Mouse (Mus musculus) layer of hippocampus, adult 2 months (tissue): ENCODE measurements at regions not wholly inside any gene's neighbourhood (a gene's known extent, or its start where the extent isn't known, plus 50 kb on each side); places are given as distances from the start of the nearest gene placed in this dataset.

Experiments
- DNase-seq, 2 experiments: peaks; one replicate each; pipeline ENCODE4 v3.0.0; 2022; ENCODE audit warnings: low spot score in 2 of 2
- H3K27ac ChIP-seq: fragments of 200-600 bp; 2 replicates; pipeline ENCODE4 v1.8.1; 2022
- H3K4me3 ChIP-seq: fragments of 200-600 bp; 2 replicates; pipeline ENCODE4 v1.8.1; 2022; ENCODE audit warnings: mild to moderate bottlenecking
- CTCF ChIP-seq: fragments of 200-600 bp; conservative IDR thresholded peaks from 2 replicates; pipeline ENCODE4 v1.8.1; 2022; ENCODE audit warnings: antibody characterized with exemption, mild to moderate bottlenecking, moderate library complexity

- peak; percentile 26 for TF ChIP-seq CTCF
- Histone ChIP-seq H3K4me3 (peak overlapping the region; percentile 26; the same call in 1 of the 2 replicates), H3K27ac (peak overlapping the region; percentile 89)
- DNase-seq, result peak; percentile 32 to 57
Measured at GRCm38 (mm10) chr13:37483010-37483855, 138.2 kb downstream of the Ly86 start.

- Histone ChIP-seq H3K4me3 (no peak overlapping the region), H3K27ac (no peak overlapping the region)
- no peak for TF ChIP-seq CTCF
- DNase-seq, result no peak
Measured at GRCm38 (mm10) chr13:37484631-37485030, 139.6 kb downstream of the Ly86 start.

- DNase-seq, result no peak
- TF ChIP-seq CTCF, result no peak
- H3K27ac ChIP-seq, result no peak overlapping the region
Measured at GRCm38 (mm10) chr13:37492115-37493001, 147.3 kb downstream of the Ly86 start.

GRCm38 (mm10) chr13:37493331-37493730 lies 148.3 kb downstream of the Ly86 start:
- Histone ChIP-seq H3K4me3 (no peak overlapping the region), H3K27ac (no peak overlapping the region)
- no peak for TF ChIP-seq CTCF
- no peak for DNase-seq

More at GRCm38 (mm10) chr13:37492115-37493001, 147.3 kb downstream of the Ly86 start:
- no peak overlapping the region for H3K4me3 ChIP-seq

- no peak for TF ChIP-seq CTCF
- no peak overlapping the region for H3K4me3 ChIP-seq
- no peak overlapping the region for H3K27ac ChIP-seq
- no peak for DNase-seq
Measured at GRCm38 (mm10) chr13:37495272-37495932, 150.4 kb downstream of the Ly86 start.

GRCm38 (mm10) chr13:37497986-37498385 lies 153.0 kb downstream of the Ly86 start:
- TF ChIP-seq CTCF, result no peak
- H3K27ac ChIP-seq, result no peak overlapping the region

GRCm38 (mm10) chr13:37500668-37501286 lies 155.8 kb downstream of the Ly86 start:
- no peak for TF ChIP-seq CTCF
- Histone ChIP-seq H3K4me3 (no peak overlapping the region), H3K27ac (no peak overlapping the region)
- no peak for DNase-seq

More at GRCm38 (mm10) chr13:37497986-37498385, 153.0 kb downstream of the Ly86 start:
- no peak overlapping the region for H3K4me3 ChIP-seq
- no peak for DNase-seq

GRCm38 (mm10) chr13:37503449-37503848 lies 158.4 kb downstream of the Ly86 start:
- DNase-seq, result no peak

GRCm38 (mm10) chr13:37503898-37504297 lies 158.9 kb downstream of the Ly86 start:
- no peak overlapping the region for H3K4me3 ChIP-seq
- no peak for DNase-seq
- no peak for TF ChIP-seq CTCF
- H3K27ac ChIP-seq, result no peak overlapping the region

More at GRCm38 (mm10) chr13:37503449-37503848, 158.4 kb downstream of the Ly86 start:
- no peak for TF ChIP-seq CTCF
- Histone ChIP-seq H3K27ac (no peak overlapping the region), H3K4me3 (no peak overlapping the region)

- Histone ChIP-seq H3K4me3 (no peak overlapping the region), H3K27ac (no peak overlapping the region)
- TF ChIP-seq CTCF, result no peak
- DNase-seq, result no peak
Measured at GRCm38 (mm10) chr13:37504373-37504772, 159.4 kb downstream of the Ly86 start.

GRCm38 (mm10) chr13:37505617-37506016 lies 160.6 kb downstream of the Ly86 start:
- no peak for TF ChIP-seq CTCF

GRCm38 (mm10) chr13:37506046-37506445 lies 161.0 kb downstream of the Ly86 start:
- Histone ChIP-seq H3K27ac (0 out of 2 replicates have a peak overlapping the region, but pooled peaks have one; percentile 20), H3K4me3 (no peak overlapping the region)
- no peak for TF ChIP-seq CTCF
- no peak for DNase-seq

More at GRCm38 (mm10) chr13:37505617-37506016, 160.6 kb downstream of the Ly86 start:
- DNase-seq, result no peak
- no peak overlapping the region for H3K4me3 ChIP-seq
- no peak overlapping the region for H3K27ac ChIP-seq

- no peak for TF ChIP-seq CTCF
- H3K4me3 ChIP-seq, result no peak overlapping the region
- DNase-seq, result no peak
- H3K27ac ChIP-seq, result no peak overlapping the region
Measured at GRCm38 (mm10) chr13:37506701-37507100, 161.7 kb downstream of the Ly86 start.
